Mouse (Mus musculus) limb, embryonic 11.5 days (tissue): ENCODE measurements around the gene Adamtsl1. TPM values are rescaled to one million over a fixed set of nuclear protein-coding genes. Genes with fewer than 3 reads are reported as not detected.
A peak's percentile ranks its signal among the peaks of the same experiment; 100 is the strongest.

ENCODE experiments used
- ATAC-seq: fragments of 200-750 bp; cut with Nextera tagmentation; 2 replicates; pipeline ENCODE4 v1.8.0; 2017; ENCODE audit warnings: low read depth; ENCODE audit not compliant: insufficient number of reproducible peaks, low FRiP score, low TSS enrichment
- DNase-seq: peaks from one replicate; pipeline ENCODE4 v3.0.0-alpha.2; 2015; ENCODE audit warnings: low spot score
- H3K27ac ChIP-seq: fragments of 300-500 bp; sonication (generic); replicated peaks from 2 replicates; pipeline ENCODE4 v1.5.1; 2014; ENCODE audit warnings: low read depth, mild to moderate bottlenecking, low read length
- H3K27me3 ChIP-seq: fragments of 300-500 bp; sonication (generic); 2 replicates; pipeline ENCODE4 v1.6.1; 2014; ENCODE audit warnings: mild to moderate bottlenecking, low read length, mixed read lengths; ENCODE audit not compliant: control insufficient read depth, insufficient read depth
- H3K36me3 ChIP-seq: fragments of 300-500 bp; sonication (generic); 2 replicates; pipeline ENCODE4 v1.6.1; 2014; ENCODE audit warnings: mild to moderate bottlenecking, low read length, moderate library complexity, mixed read lengths; ENCODE audit not compliant: control insufficient read depth, insufficient read depth
- H3K4me1 ChIP-seq: fragments of 300-500 bp; sonication (generic); 2 replicates; pipeline ENCODE4 v1.6.1; 2014; ENCODE audit warnings: low read length, mixed read lengths; ENCODE audit not compliant: control insufficient read depth, insufficient read depth
- H3K4me2 ChIP-seq: fragments of 300-500 bp; sonication (generic); 2 replicates; pipeline ENCODE4 v1.6.1; 2014; ENCODE audit warnings: low read depth, mild to moderate bottlenecking, moderate library complexity; ENCODE audit not compliant: severe bottlenecking
- H3K4me3 ChIP-seq: fragments of 300-500 bp; sonication (generic); 2 replicates; pipeline ENCODE4 v1.5.1; 2014; ENCODE audit warnings: low read depth, low read length
- H3K9ac ChIP-seq: fragments of 300-500 bp; sonication (generic); 2 replicates; pipeline ENCODE4 v1.6.1; 2014; ENCODE audit warnings: mild to moderate bottlenecking, low read length
- H3K9me3 ChIP-seq: fragments of 300-500 bp; sonication (generic); 2 replicates; pipeline ENCODE4 v1.6.1; 2016; ENCODE audit warnings: low read length; ENCODE audit not compliant: control insufficient read depth
- WGBS: fragments of 180-500 bp; shearing (Covaris S2); extraction: QIAGEN DNeasy Blood & Tissue Kit; methylation state at CpG from one replicate; pipeline ENCODE4 v1.1.7; 2014; 5-methylcytosine and 5-hydroxymethylcytosine counted together
- polyA plus RNA-seq: library from polyadenylated mRNA; unstranded; fragments of >200 nt; fragmentation: Nextera tagmentation; extraction: Ambion mirVana; gene quantifications from 2 replicates; pipeline ENCODE4 v1.2.1, GENCODE M21; 2014

The Adamtsl1 gene
- polyA plus RNA-seq, 1 experiment from 2014 or later: 5.8 TPM

DNA sequence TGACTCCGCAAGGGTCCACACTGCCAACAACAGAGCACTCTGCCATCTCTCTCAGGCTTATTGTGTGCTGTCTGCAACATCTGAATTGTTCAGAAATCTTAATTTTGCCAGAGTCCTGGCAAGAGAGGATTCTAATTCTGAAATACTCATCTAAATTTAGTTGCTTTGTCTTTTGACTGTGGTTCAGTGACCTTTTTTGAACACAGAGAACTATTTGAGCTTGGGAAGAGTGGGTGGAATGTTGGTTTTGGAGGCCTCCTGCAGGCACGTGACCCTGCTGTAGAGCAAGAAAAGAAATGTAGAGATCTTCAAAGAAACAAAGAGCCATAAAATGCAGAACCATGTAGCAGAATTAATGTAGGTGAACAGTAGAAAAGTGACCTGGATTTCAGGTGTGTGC, 445.0 kb downstream of the Adamtsl1 start:
- no peak overlapping the region for H3K27ac ChIP-seq
- no peak for ATAC-seq

DNA sequence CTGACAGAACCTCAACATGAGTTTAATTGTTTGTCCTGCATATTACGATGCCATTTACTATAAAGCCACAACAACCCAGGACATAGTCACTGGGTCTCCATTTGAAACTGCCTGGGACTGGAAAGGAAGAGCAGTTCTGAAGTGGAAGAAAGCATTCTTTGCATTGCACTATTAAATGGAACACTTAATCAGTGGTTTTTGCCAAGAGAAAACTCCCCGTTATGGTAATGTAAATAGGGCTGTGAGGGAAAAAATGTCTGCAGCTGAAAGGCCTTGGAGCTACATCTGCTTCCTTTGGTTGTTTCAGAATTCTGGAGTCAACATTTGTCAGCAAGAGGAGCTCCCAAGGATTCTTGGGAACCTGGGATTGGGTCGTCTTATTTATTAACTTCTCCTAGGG, 462.2 kb downstream of the Adamtsl1 start:
- H3K4me2 ChIP-seq: no peak overlapping the region
- WGBS: 77% methylated on average over 3 of the region's 3 CpGs
- H3K27ac ChIP-seq: no peak overlapping the region
- H3K4me3 ChIP-seq: no peak overlapping the region
- H3K9ac ChIP-seq: no peak overlapping the region
- H3K4me1 ChIP-seq: no peaks in the 10 kb centered on the region
- DNase-seq: no peak
- no peaks in the 10 kb centered on the region for H3K27me3 ChIP-seq
- no peaks in the 10 kb centered on the region for H3K36me3 ChIP-seq
- H3K9me3 ChIP-seq: no peaks in the 10 kb centered on the region
- ATAC-seq: no peak

More for the DNA sequence above, 445.0 kb downstream of the Adamtsl1 start:
- no peaks in the 10 kb centered on the region for H3K36me3 ChIP-seq
- WGBS: 87% methylated on average over 2 of the region's 2 CpGs
- H3K27me3 ChIP-seq: no peaks in the 10 kb centered on the region
- H3K4me3 ChIP-seq: no peak overlapping the region
- H3K9ac ChIP-seq: no peak overlapping the region
- H3K4me1 ChIP-seq: no peaks in the 10 kb centered on the region
- no peak overlapping the region for H3K4me2 ChIP-seq
- H3K9me3 ChIP-seq: no peaks in the 10 kb centered on the region
- no peak for DNase-seq

DNA sequence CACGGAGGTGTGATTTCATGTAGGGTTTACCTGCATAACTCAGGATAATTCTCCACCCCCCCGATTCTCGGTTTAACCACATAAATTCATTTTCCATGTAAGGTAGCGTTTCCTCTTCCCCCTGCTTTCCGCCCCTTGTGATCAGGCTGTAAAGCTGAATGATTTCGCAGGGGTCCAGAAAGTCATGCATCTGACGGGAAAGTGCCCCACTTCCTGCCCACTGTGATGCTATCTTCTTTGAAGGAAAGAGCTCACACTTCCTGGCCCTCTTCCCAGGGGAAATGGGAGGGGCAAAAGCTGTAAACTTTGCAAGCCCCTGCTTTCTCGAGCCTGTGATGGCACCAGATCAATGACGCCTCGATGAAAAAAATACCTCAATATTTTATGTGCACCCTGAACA, 465.2 kb downstream of the Adamtsl1 start:
- Histone ChIP-seq H3K4me1 (no peaks in the 10 kb centered on the region), H3K9ac (no peak overlapping the region), H3K4me2 (no peak overlapping the region), H3K27me3 (no peaks in the 10 kb centered on the region), H3K27ac (no peak overlapping the region), H3K4me3 (no peak overlapping the region), H3K9me3 (no peaks in the 10 kb centered on the region), H3K36me3 (no peaks in the 10 kb centered on the region)
- WGBS: 67% methylated on average over 10 of the region's 10 CpGs
- ATAC-seq (no peak), DNase-seq (no peak)

DNA sequence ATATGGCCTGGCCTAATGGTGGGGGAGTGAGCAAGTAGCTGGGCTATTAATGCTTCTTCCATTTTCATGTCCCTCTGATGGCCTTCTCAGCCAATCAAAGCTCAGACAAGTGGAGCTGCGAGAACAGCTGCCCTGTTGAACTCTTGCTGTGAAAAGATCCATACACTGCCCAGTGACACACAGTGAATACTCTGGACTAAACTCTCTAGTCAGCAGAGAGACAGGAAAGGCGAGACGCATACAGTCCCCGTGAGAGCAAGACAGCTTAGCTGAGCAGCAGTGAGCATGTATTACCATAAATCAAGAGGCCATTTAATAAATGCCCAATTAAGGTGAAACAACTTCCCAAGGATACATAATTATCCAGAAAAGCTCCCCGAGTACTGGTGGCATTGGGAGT, 492.6 kb downstream of the Adamtsl1 start:
- Histone ChIP-seq H3K9me3 (no peaks in the 10 kb centered on the region), H3K4me2 (no peak overlapping the region), H3K27ac (no peak overlapping the region), H3K9ac (no peak overlapping the region), H3K27me3 (no peaks in the 10 kb centered on the region), H3K36me3 (no peaks in the 10 kb centered on the region), H3K4me1 (no peaks in the 10 kb centered on the region), H3K4me3 (no peak overlapping the region)
- 61% methylated on average over 5 of the region's 5 CpGs for WGBS
- DNase-seq (no peak), ATAC-seq (no peak)

DNA sequence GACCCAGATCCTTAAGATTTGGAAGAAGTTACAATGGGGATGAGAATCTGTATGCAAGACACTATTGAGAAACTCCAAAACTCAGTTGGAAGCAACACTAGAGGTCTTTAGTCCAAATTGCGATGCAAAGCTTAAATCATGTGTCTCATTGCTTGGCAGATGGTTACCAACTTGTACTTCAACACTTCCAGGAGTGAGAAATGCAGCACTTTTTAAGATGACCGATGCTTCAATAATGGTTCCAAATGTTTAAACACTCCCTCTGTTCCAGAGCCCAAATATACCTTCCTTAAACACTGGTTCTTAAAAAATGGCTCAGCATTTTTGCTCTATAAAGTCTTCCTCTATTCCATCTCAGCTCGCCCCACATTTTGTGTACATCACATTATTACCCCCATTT, 499.7 kb downstream of the Adamtsl1 start:
- Histone ChIP-seq H3K27ac (no peak overlapping the region), H3K9me3 (no peaks in the 10 kb centered on the region), H3K9ac (no peak overlapping the region), H3K4me2 (no peak overlapping the region), H3K36me3 (no peaks in the 10 kb centered on the region), H3K27me3 (no peaks in the 10 kb centered on the region), H3K4me3 (no peak overlapping the region), H3K4me1 (no peaks in the 10 kb centered on the region)
- DNase-seq (no peak), ATAC-seq (no peak)
- 88% methylated on average over 3 of the region's 3 CpGs for WGBS

DNA sequence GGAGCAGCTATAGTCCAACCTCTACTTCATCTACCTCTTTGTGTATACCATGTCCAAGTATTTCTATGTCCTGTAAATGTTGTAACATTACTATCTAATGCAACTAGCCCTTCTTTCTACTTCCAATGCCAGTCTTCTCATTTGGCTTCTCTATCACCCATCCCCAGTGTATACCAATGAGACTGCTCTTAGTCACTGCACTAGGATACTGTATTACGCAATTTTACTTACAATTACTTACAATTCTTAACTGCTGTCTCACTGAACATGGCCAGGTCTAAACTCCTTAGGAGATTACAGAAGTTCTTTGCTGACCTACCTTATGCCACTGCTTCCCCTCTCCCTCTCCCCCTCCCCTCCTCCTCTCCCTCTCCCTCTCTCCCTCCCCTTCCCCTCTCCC, 505.0 kb downstream of the Adamtsl1 start:
- Histone ChIP-seq H3K4me1 (no peaks in the 10 kb centered on the region), H3K4me3 (no peak overlapping the region), H3K27me3 (no peaks in the 10 kb centered on the region), H3K27ac (no peak overlapping the region), H3K36me3 (no peaks in the 10 kb centered on the region), H3K9ac (no peak overlapping the region), H3K4me2 (no peak overlapping the region), H3K9me3 (no peaks in the 10 kb centered on the region)
- WGBS: 96% methylated on average over 1 of the region's 1 CpGs
- ATAC-seq: no peak
- no peak for DNase-seq

DNA sequence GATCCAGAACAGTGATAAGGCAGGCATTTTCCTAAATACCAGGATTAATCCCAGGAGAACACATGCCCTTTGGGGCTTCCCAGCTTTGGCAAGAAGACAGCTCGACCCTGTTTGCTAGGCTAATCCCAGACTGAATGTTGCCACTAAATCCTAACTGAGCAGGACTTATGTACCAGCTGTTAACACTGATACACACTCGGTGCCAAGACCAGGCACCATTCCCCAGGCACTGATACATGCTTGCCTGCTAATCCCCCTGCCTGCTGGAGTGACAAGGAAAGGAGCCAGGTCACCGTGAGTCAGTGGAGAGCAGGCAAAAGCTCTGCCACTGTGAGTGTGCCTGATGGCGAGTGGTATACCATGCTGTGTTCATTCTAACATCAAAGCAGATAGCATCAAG, 505.6 kb downstream of the Adamtsl1 start:
- WGBS: 45% methylated on average over 4 of the region's 4 CpGs

DNA sequence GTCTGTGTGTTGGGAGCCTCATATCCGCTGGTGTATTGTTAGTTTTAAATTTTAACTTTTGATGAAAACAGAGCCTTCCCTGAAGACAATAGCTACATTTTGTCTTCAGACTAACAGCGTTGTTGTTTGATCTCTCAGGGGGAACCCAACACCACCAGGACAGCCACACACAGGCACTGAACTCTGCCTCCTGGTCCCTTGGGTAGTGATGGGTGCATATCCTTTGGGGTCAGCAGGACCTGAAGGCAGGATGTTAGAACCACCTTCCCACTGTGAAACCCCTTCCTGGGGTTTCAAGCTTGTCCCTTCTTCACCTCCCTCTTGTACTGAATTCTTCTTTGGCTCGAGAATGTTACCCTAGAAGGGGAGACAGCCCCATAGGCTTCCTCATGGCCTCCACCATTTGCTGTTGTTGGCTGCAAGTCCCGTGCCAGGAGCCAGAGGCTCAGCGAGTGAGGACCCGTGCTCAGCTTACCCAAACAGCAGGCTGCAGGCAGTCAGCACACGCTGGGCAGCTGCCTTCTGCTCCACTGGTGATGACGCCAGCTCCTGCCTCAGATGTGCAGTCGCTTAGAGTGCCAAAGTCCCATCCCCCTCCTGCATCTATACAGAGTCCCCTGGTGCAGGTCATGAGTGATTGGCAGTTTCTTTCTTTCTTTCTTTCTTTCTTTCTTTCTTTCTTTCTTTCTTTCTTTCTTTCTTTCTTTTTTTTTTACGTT, 506.6 kb downstream of the Adamtsl1 start:
- H3K36me3 ChIP-seq: no peaks in the 10 kb centered on the region
- DNase-seq (peak; percentile 25), ATAC-seq (no peak)
- H3K4me1 ChIP-seq: no peaks in the 10 kb centered on the region
- no peak overlapping the region for H3K4me2 ChIP-seq
- H3K27me3 ChIP-seq: no peaks in the 10 kb centered on the region
- H3K9ac ChIP-seq: no peak overlapping the region
- WGBS: 60% methylated on average over 10 of the region's 10 CpGs
- no peak overlapping the region for H3K27ac ChIP-seq
- no peak overlapping the region for H3K4me3 ChIP-seq
- H3K9me3 ChIP-seq: no peaks in the 10 kb centered on the region

More for the DNA sequence above, 505.6 kb downstream of the Adamtsl1 start:
- Histone ChIP-seq H3K4me2 (no peak overlapping the region), H3K9me3 (no peaks in the 10 kb centered on the region), H3K27me3 (no peaks in the 10 kb centered on the region), H3K4me3 (no peak overlapping the region), H3K4me1 (no peaks in the 10 kb centered on the region), H3K27ac (no peak overlapping the region), H3K9ac (no peak overlapping the region), H3K36me3 (no peaks in the 10 kb centered on the region)
- ATAC-seq (no peak), DNase-seq (peak; percentile 27)
